Mouse (Mus musculus) stomach, postnatal 0 days (tissue): ENCODE results near the gene Mtg2. TPM values are rescaled to one million over a fixed set of nuclear protein-coding genes. Genes with fewer than 3 reads are reported as not detected.
A peak's percentile ranks its signal among the peaks of the same experiment; 100 is the strongest.

Experiments used
- ATAC-seq: fragments of 200-750 bp; cut with Nextera tagmentation; 2 replicates; pipeline ENCODE4 v1.8.0; 2017; ENCODE audit not compliant: low FRiP score, low TSS enrichment
- DNase-seq: peaks from one replicate; pipeline ENCODE4 v3.0.0-alpha.2; 2016; ENCODE audit warnings: low spot score
- H3K27ac ChIP-seq: fragments of 300-500 bp; sonication (generic); replicated peaks from 2 replicates; pipeline ENCODE4 v1.5.1; 2014; ENCODE audit warnings: mild to moderate bottlenecking, control low read depth
- H3K27me3 ChIP-seq: fragments of 300-500 bp; sonication (generic); 2 replicates; pipeline ENCODE4 v1.6.1; 2014; ENCODE audit warnings: low read length; ENCODE audit not compliant: control insufficient read depth, insufficient read depth
- H3K36me3 ChIP-seq: fragments of 300-500 bp; sonication (generic); 2 replicates; pipeline ENCODE4 v1.6.1; 2014; ENCODE audit warnings: low read length, mixed read lengths; ENCODE audit not compliant: control insufficient read depth, insufficient read depth
- H3K4me1 ChIP-seq: fragments of 300-500 bp; sonication (generic); replicated peaks from 2 replicates; pipeline ENCODE4 v1.6.1; 2014; ENCODE audit warnings: antibody characterized with exemption; ENCODE audit not compliant: control insufficient read depth, insufficient read depth
- H3K4me2 ChIP-seq: fragments of 300-500 bp; sonication (generic); replicated peaks from 2 replicates; pipeline ENCODE4 v1.6.1; 2014; ENCODE audit warnings: low read depth, mild to moderate bottlenecking, control low read depth, moderate library complexity
- H3K4me3 ChIP-seq: fragments of 300-500 bp; sonication (generic); 2 replicates; pipeline ENCODE4 v1.5.1; 2014; ENCODE audit warnings: low read depth, low read length, control low read depth
- H3K9ac ChIP-seq: fragments of 300-500 bp; sonication (generic); 2 replicates; pipeline ENCODE4 v1.6.1; 2014; ENCODE audit warnings: mild to moderate bottlenecking, low read length, control low read depth, mixed read lengths
- H3K9me3 ChIP-seq: fragments of 300-500 bp; sonication (generic); 2 replicates; pipeline ENCODE4 v1.6.1; 2016; ENCODE audit warnings: low read length; ENCODE audit not compliant: control insufficient read depth
- CTCF ChIP-seq: IDR thresholded peaks from 2 replicates; pipeline ENCODE4 v1.5.1; 2016; ENCODE audit warnings: antibody characterized with exemption, low read depth, mild to moderate bottlenecking, moderate library complexity
- EP300 ChIP-seq: optimal IDR thresholded peaks from 2 replicates; pipeline ENCODE3; 2016; ENCODE audit warnings: antibody characterized with exemption
- WGBS: fragments of 180-500 bp; shearing (Covaris S2); extraction: QIAGEN DNeasy Blood & Tissue Kit; methylation state at CpG from one replicate; pipeline ENCODE4 v1.1.7; 2014; 5-methylcytosine and 5-hydroxymethylcytosine counted together
- polyA plus RNA-seq: library from polyadenylated mRNA; unstranded; fragments of >200 nt; fragmentation: Nextera tagmentation; extraction: Ambion mirVana; gene quantifications from 2 replicates; pipeline ENCODE4 v1.2.1, GENCODE M21; 2015

The Mtg2 gene
- polyA plus RNA-seq, 1 experiment from 2014 or later, result 14.0 TPM

GRCm38 (mm10) chr2:180047580-180047979, 22.8 kb upstream of the Mtg2 start:
- Histone ChIP-seq H3K4me2 (no peak overlapping the region), H3K9ac (no peak overlapping the region), H3K27ac (no peak overlapping the region), H3K9me3 (no peaks in the 10 kb centered on the region), H3K4me1 (no peaks in the 10 kb centered on the region), H3K36me3 (no peaks in the 10 kb centered on the region), H3K27me3 (no peaks in the 10 kb centered on the region), H3K4me3 (no peak overlapping the region)
- 71% methylated on average over 3 of the region's 3 CpGs for WGBS
- ATAC-seq, result no peak
- no peak for DNase-seq
- no peak for TF ChIP-seq CTCF
- no peak for TF ChIP-seq EP300

- 94% methylated on average over 18 of the region's 18 CpGs for WGBS
- DNase-seq, result no peak
Measured at GRCm38 (mm10) chr2:180047980-180048635, 22.3 kb upstream of the Mtg2 start.

GRCm38 (mm10) chr2:180050986-180051385, 19.4 kb upstream of the Mtg2 start:
- ATAC-seq, result peak; percentile 91
- 23% methylated on average over 5 of the region's 5 CpGs for WGBS
- H3K27me3 ChIP-seq, result no peaks in the 10 kb centered on the region
- H3K4me1 ChIP-seq, result no peaks in the 10 kb centered on the region
- DNase-seq, result peak; percentile 91
- TF ChIP-seq EP300 (no peak), CTCF (peak; percentile 95)
- H3K9me3 ChIP-seq, result no peaks in the 10 kb centered on the region
- no peak overlapping the region for H3K4me3 ChIP-seq
- no peak overlapping the region for H3K9ac ChIP-seq
- peaks cover 8% of the 10 kb centered on the region for H3K36me3 ChIP-seq
- no peak overlapping the region for H3K27ac ChIP-seq
- no peak overlapping the region for H3K4me2 ChIP-seq

More at GRCm38 (mm10) chr2:180047980-180048635, 22.3 kb upstream of the Mtg2 start:
- no peaks in the 10 kb centered on the region for H3K27me3 ChIP-seq
- no peak overlapping the region for H3K4me3 ChIP-seq
- H3K36me3 ChIP-seq, result no peaks in the 10 kb centered on the region
- no peak for TF ChIP-seq EP300
- TF ChIP-seq CTCF, result no peak
- H3K9ac ChIP-seq, result no peak overlapping the region
- H3K9me3 ChIP-seq, result no peaks in the 10 kb centered on the region
- H3K4me2 ChIP-seq, result no peak overlapping the region
- H3K27ac ChIP-seq, result no peak overlapping the region
- H3K4me1 ChIP-seq, result no peaks in the 10 kb centered on the region
- no peak for ATAC-seq

GRCm38 (mm10) chr2:180051986-180052733, 18.2 kb upstream of the Mtg2 start:
- H3K36me3 ChIP-seq, result peaks cover 8% of the 10 kb centered on the region
- peak; percentile 39 for DNase-seq
- H3K4me1 ChIP-seq, result no peaks in the 10 kb centered on the region

GRCm38 (mm10) chr2:180053001-180053400, 17.4 kb upstream of the Mtg2 start:
- no peaks in the 10 kb centered on the region for H3K4me1 ChIP-seq
- no peaks in the 10 kb centered on the region for H3K9me3 ChIP-seq
- no peak overlapping the region for H3K4me3 ChIP-seq
- H3K36me3 ChIP-seq, result peaks cover 16% of the 10 kb centered on the region
- TF ChIP-seq EP300 (no peak), CTCF (no peak)
- H3K27me3 ChIP-seq, result no peaks in the 10 kb centered on the region
- H3K4me2 ChIP-seq, result no peak overlapping the region
- H3K9ac ChIP-seq, result no peak overlapping the region
- no peak overlapping the region for H3K27ac ChIP-seq
- no peak for ATAC-seq
- WGBS, result 93% methylated on average over 9 of the region's 9 CpGs
- no peak for DNase-seq

More at GRCm38 (mm10) chr2:180051986-180052733, 18.2 kb upstream of the Mtg2 start:
- Histone ChIP-seq H3K27me3 (no peaks in the 10 kb centered on the region), H3K4me2 (no peak overlapping the region), H3K9ac (no peak overlapping the region), H3K27ac (no peak overlapping the region), H3K4me3 (no peak overlapping the region), H3K9me3 (no peaks in the 10 kb centered on the region)
- TF ChIP-seq EP300 (no peak), CTCF (peak; percentile 65)
- 89% methylated on average over 14 of the region's 14 CpGs for WGBS
- no peak for ATAC-seq
